ENCODE assay signal across 10 mouse cellular contexts in genomic region chr1:165837546-165837945, GRCm38 (mm10). TPM values are rescaled to one million over a fixed set of nuclear protein-coding genes. Genes with fewer than 3 reads are reported as not detected.
A peak's percentile ranks its signal among the peaks of the same experiment; 100 is the strongest.
DNase-seq lines count a peak whose midpoint lies in the region; ATAC-seq lines count a peak whose summit lies in the region.
"Had no signal": no experiment of that assay in that cellular context is flagged by ENCODE, and none has a peak within 500 bp of the region (broad histone marks: within the 10 kb centered on the region; RNA-seq: fewer than 3 reads in every experiment).

No protein-coding gene starts in this region.

- 27% methylated on average over 8 of the region's 8 CpGs for WGBS in heart, embryonic 16.5 days
- WGBS in heart, embryonic 11.5 days (ENCODE audit: insufficient replicate concordance): 24% methylated on average over 8 of the region's 8 CpGs

- peak overlapping the region; percentile 26; the same call in 1 of the 2 replicates for H3K27ac ChIP-seq in heart, embryonic 16.5 days (ENCODE audit: low read length)
- no peak overlapping the region for H3K27ac ChIP-seq in heart, embryonic 11.5 days (ENCODE audit: low read depth, low read length)
- H3K27ac ChIP-seq: liver, embryonic 15.5 days had no signal

- no peaks in the 10 kb centered on the region for H3K36me3 ChIP-seq in heart, embryonic 16.5 days (ENCODE audit: control insufficient read depth, insufficient read depth)
- no peaks in the 10 kb centered on the region for H3K36me3 ChIP-seq in heart, embryonic 11.5 days (ENCODE audit: control insufficient read depth, insufficient read depth, low read length)
- H3K36me3 ChIP-seq: liver, embryonic 15.5 days had no signal

- peaks cover 8% of the 10 kb centered on the region for H3K27me3 ChIP-seq in heart, embryonic 16.5 days (ENCODE audit: control insufficient read depth, insufficient read depth, low read length)
- peaks cover 19% of the 10 kb centered on the region for H3K27me3 ChIP-seq in heart, embryonic 11.5 days (ENCODE audit: control insufficient read depth, insufficient read depth, low read length)

- no peak overlapping the region for H3K4me2 ChIP-seq in heart, embryonic 16.5 days (ENCODE audit: low read depth, low read length)
- H3K4me2 ChIP-seq in heart, embryonic 11.5 days: no peak overlapping the region
- H3K4me2 ChIP-seq: liver, embryonic 15.5 days had no signal

- H3K4me3 ChIP-seq in heart, embryonic 16.5 days (ENCODE audit: low read length): no peak overlapping the region
- H3K4me3 ChIP-seq in heart, embryonic 11.5 days (ENCODE audit: low read depth, low read length): no peak overlapping the region
- H3K4me3 ChIP-seq: liver, embryonic 15.5 days had no signal

- peak; percentile 63 for DNase-seq in thymus, postnatal 0 days (ENCODE audit: low spot score)
- DNase-seq in thymus, postnatal 36 days: no peak
- peak; percentile 62 for DNase-seq in lung, postnatal 10 days
- DNase-seq in embryo, embryonic 9.5 days (ENCODE audit: extremely low spot score): no peak
- DNase-seq in cerebellum, postnatal 36 days: no peak
- DNase-seq in left cerebral cortex, postnatal 14 days (ENCODE audit: low spot score in 2 of 2): no peak
- DNase-seq: kidney, postnatal 14 days had no signal

- peaks cover 24% of the 10 kb centered on the region for H3K4me1 ChIP-seq in heart, embryonic 16.5 days (ENCODE audit: control insufficient read depth, insufficient read depth, low read length)
- peaks cover 11% of the 10 kb centered on the region for H3K4me1 ChIP-seq in heart, embryonic 11.5 days (ENCODE audit: control insufficient read depth, insufficient read depth, low read length)

- intact Hi-C loops in left cerebral cortex, postnatal 14 days (cut with DNase I): no loop called here

- H3K9ac ChIP-seq in heart, embryonic 16.5 days (ENCODE audit: low read length): no peak overlapping the region
- H3K9ac ChIP-seq in heart, embryonic 11.5 days (ENCODE audit: low read depth, low read length): no peak overlapping the region
- H3K9ac ChIP-seq: liver, embryonic 15.5 days had no signal

- H3K9me3 ChIP-seq in heart, embryonic 16.5 days (replicated peaks; ENCODE audit: control insufficient read depth, low read length): no peaks in the 10 kb centered on the region
- H3K9me3 ChIP-seq in heart, embryonic 11.5 days (replicated peaks; ENCODE audit: control insufficient read depth, low read length): no peaks in the 10 kb centered on the region
- H3K9me3 ChIP-seq: liver, embryonic 15.5 days had no signal

- no peak for ATAC-seq in heart, embryonic 16.5 days (replicated peaks; ENCODE audit: extremely low read depth, insufficient read depth, low FRiP score)
- no peak for ATAC-seq in heart, embryonic 11.5 days (replicated peaks; ENCODE audit: insufficient number of reproducible peaks, low FRiP score, low TSS enrichment)

RNA-seq across cellular contexts. Expression of gene Cd247, which starts 49.1 kb away (rescaled TPM):
- 3.9 and 12.8 TPM in 2 replicates for polyA plus RNA-seq in heart, embryonic 16.5 days (2015; fragmentation: Nextera tagmentation; extraction: Ambion mirVana)
- 0.64 and 0.90 TPM in 2 replicates for polyA plus RNA-seq in heart, embryonic 11.5 days (2014; fragmentation: Nextera tagmentation; extraction: Ambion mirVana)
- polyA plus RNA-seq in thymus, postnatal 0 days (2015; fragmentation: Nextera tagmentation; extraction: Ambion mirVana): 282 TPM in 2 replicates
- not detected for total RNA-seq in left cerebral cortex, postnatal 14 days (2021)

Comparison
In these comparisons a context has a peak if more than half of its experiments do, and no peak if none do; other contexts are left out.
1. DNase-seq: peak in thymus, postnatal 0 days (single experiment) and lung, postnatal 10 days (single experiment); none in thymus, postnatal 36 days (0 of 2), embryo, embryonic 9.5 days (single experiment), cerebellum, postnatal 36 days (0 of 2) and left cerebral cortex, postnatal 14 days (0 of 2).
2. RNA of gene Cd247, which starts 49.1 kb away (polyA plus RNA-seq): 282 TPM in thymus, postnatal 0 days; 3.9 to 12.8 TPM in heart, embryonic 16.5 days and 0.64 to 0.90 TPM in heart, embryonic 11.5 days; every median in the first group is over 10 times any median in the second.